1 mouse cellular context compared by ENCODE assay signal in the genomic region with DNA sequence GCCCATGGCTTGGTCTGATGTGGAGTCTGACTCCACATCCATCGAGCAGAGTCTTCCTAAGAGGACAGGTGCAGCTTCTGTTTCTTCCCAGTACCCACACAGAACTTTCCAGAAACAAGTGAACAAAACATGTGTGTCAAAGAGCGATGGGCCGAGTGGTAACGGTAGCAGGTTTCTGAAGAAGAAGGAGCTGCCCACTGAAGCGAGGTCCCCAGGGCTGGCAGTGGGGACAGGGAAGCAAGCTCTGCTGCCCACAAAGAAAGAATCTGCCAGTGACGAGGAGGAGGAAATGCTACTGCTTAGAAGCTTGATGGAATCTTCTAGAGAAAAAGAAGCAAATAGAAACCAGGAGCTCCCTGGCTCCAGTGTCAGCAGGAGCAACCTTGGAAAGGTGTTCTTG.
TF ChIP-seq lines count a peak whose summit lies in the region.

No protein-coding gene starts in this region.

TF ChIP-seq in myocyte, 11 proteins besides CTCF, POLR2A, EP300 and RAD21 (continued from another document):
- TF ChIP-seq MYOG (IDR thresholded peaks at IDR 0.05; ENCODE audit: control insufficient read depth in 1 of 3, insufficient read depth in 1 of 3, insufficient read length in 2 of 3, low read depth in 2 of 3) (no peak), MYOD1 (IDR thresholded peaks at IDR 0.05; ENCODE audit: control insufficient read depth in 1 of 3, insufficient read length in 2 of 3, low read depth in 2 of 3) (no peak), CEBPB (IDR thresholded peaks at IDR 0.05; ENCODE audit: insufficient read depth, poor library complexity, severe bottlenecking) (no peak), E2F4 (IDR thresholded peaks at IDR 0.05; ENCODE audit: insufficient read depth) (no peak)
